Mouse (Mus musculus) hindbrain, embryonic 12.5 days (tissue): ENCODE data around the gene Tbc1d21. TPM values are rescaled to one million over a fixed set of nuclear protein-coding genes. Genes with fewer than 3 reads are reported as not detected.

Source experiments
- ATAC-seq: fragments of 200-750 bp; cut with Nextera tagmentation; 2 replicates; pipeline ENCODE4 v1.8.0; 2017; ENCODE audit warnings: moderate TSS enrichment; ENCODE audit not compliant: low FRiP score
- H3K27ac ChIP-seq: fragments of 300-500 bp; sonication (generic); 2 replicates; pipeline ENCODE4 v1.5.1; 2016; ENCODE audit warnings: mild to moderate bottlenecking
- H3K27me3 ChIP-seq: fragments of 300-500 bp; sonication (generic); 2 replicates; pipeline ENCODE4 v1.6.1; 2016; ENCODE audit warnings: mild to moderate bottlenecking
- H3K36me3 ChIP-seq: fragments of 300-500 bp; sonication (generic); 2 replicates; pipeline ENCODE4 v1.6.1; 2016; ENCODE audit warnings: mild to moderate bottlenecking
- H3K4me1 ChIP-seq: fragments of 300-500 bp; sonication (generic); 2 replicates; pipeline ENCODE4 v1.6.1; 2016
- H3K4me2 ChIP-seq: fragments of 300-500 bp; sonication (generic); replicated peaks from 2 replicates; pipeline ENCODE4 v1.6.1; 2016; ENCODE audit warnings: mild to moderate bottlenecking
- H3K4me3 ChIP-seq: fragments of 300-500 bp; sonication (generic); 2 replicates; pipeline ENCODE4 v1.5.1; 2016; ENCODE audit warnings: mild to moderate bottlenecking
- H3K9ac ChIP-seq: fragments of 300-500 bp; sonication (generic); 2 replicates; pipeline ENCODE4 v1.6.1; 2016; ENCODE audit warnings: mild to moderate bottlenecking, moderate library complexity
- H3K9me3 ChIP-seq: fragments of 300-500 bp; sonication (generic); replicated peaks from 2 replicates; pipeline ENCODE4 v1.6.1; 2016; ENCODE audit warnings: mild to moderate bottlenecking
- WGBS: fragments of 180-500 bp; shearing (Covaris S2); methylation state at CpG from one replicate; pipeline ENCODE4 v1.1.7; 2016; 5-methylcytosine and 5-hydroxymethylcytosine counted together
- polyA plus RNA-seq: library from polyadenylated mRNA; unstranded; fragments of >200 nt; fragmentation: Nextera tagmentation; extraction: Ambion mirVana; gene quantifications from 2 replicates; pipeline ENCODE4 v1.2.1, GENCODE M21; 2016

Tbc1d21 gene
- polyA plus RNA-seq, 1 experiment from 2014 or later = not detected

GRCm38 (mm10) chr9:58371914-58372313, 1.7 kb upstream of the Tbc1d21 start:
- no peak overlapping the region for H3K4me2 ChIP-seq

GRCm38 (mm10) chr9:58369644-58370043, 611 bp downstream of the Tbc1d21 start:
- no peak overlapping the region for H3K4me3 ChIP-seq
- 0 out of 2 replicates have a peak, but pooled peaks cover 8% of the 10 kb centered on the region for H3K4me1 ChIP-seq
- no peak overlapping the region for H3K4me2 ChIP-seq
- WGBS = 49% methylated on average over 6 of the region's 6 CpGs
- no peak overlapping the region for H3K9ac ChIP-seq
- ATAC-seq = no peak
- no peak overlapping the region for H3K27ac ChIP-seq
- H3K9me3 ChIP-seq = no peaks in the 10 kb centered on the region
- H3K36me3 ChIP-seq = no peaks in the 10 kb centered on the region
- 0 out of 2 replicates have a peak, but pooled peaks cover 3% of the 10 kb centered on the region for H3K27me3 ChIP-seq

More at GRCm38 (mm10) chr9:58371914-58372313, 1.7 kb upstream of the Tbc1d21 start:
- ATAC-seq = no peak
- Histone ChIP-seq H3K27ac (no peak overlapping the region), H3K4me3 (no peak overlapping the region), H3K4me1 (0 out of 2 replicates have a peak, but pooled peaks cover 16% of the 10 kb centered on the region), H3K9ac (no peak overlapping the region), H3K9me3 (no peaks in the 10 kb centered on the region), H3K27me3 (0 out of 2 replicates have a peak, but pooled peaks cover 3% of the 10 kb centered on the region), H3K36me3 (no peaks in the 10 kb centered on the region)
- 67% methylated on average over 8 of the region's 8 CpGs for WGBS

GRCm38 (mm10) chr9:58364325-58364724, 5.9 kb downstream of the Tbc1d21 start:
- Histone ChIP-seq H3K4me2 (no peak overlapping the region), H3K36me3 (no peaks in the 10 kb centered on the region), H3K9me3 (no peaks in the 10 kb centered on the region), H3K27me3 (0 out of 2 replicates have a peak, but pooled peaks cover 2% of the 10 kb centered on the region), H3K9ac (no peak overlapping the region), H3K4me3 (no peak overlapping the region), H3K27ac (no peak overlapping the region), H3K4me1 (0 out of 2 replicates have a peak, but pooled peaks cover 2% of the 10 kb centered on the region)
- WGBS = 80% methylated on average over 8 of the region's 8 CpGs
- ATAC-seq = no peak

GRCm38 (mm10) chr9:58361956-58362355, 8.3 kb downstream of the Tbc1d21 start:
- no peak for ATAC-seq
- H3K9me3 ChIP-seq = no peaks in the 10 kb centered on the region
- H3K27ac ChIP-seq = no peak overlapping the region
- H3K4me1 ChIP-seq = 0 out of 2 replicates have a peak, but pooled peaks cover 2% of the 10 kb centered on the region
- no peaks in the 10 kb centered on the region for H3K36me3 ChIP-seq
- no peak overlapping the region for H3K9ac ChIP-seq
- H3K4me3 ChIP-seq = no peak overlapping the region
- WGBS = 86% methylated on average over 7 of the region's 7 CpGs
- H3K27me3 ChIP-seq = 0 out of 2 replicates have a peak, but pooled peaks cover 2% of the 10 kb centered on the region
- no peak overlapping the region for H3K4me2 ChIP-seq

- Histone ChIP-seq H3K4me1 (peaks cover 2% of the 10 kb centered on the region; the same call in 1 of the 2 replicates), H3K27me3 (0 out of 2 replicates have a peak, but pooled peaks cover 2% of the 10 kb centered on the region), H3K27ac (no peak overlapping the region), H3K4me3 (no peak overlapping the region), H3K4me2 (no peak overlapping the region), H3K36me3 (no peaks in the 10 kb centered on the region), H3K9me3 (no peaks in the 10 kb centered on the region), H3K9ac (no peak overlapping the region)
- WGBS = 78% methylated on average over 1 of the region's 1 CpGs
- no peak for ATAC-seq
These were observed 8.9 kb downstream of the Tbc1d21 start for GRCm38 (mm10) chr9:58361373-58361772.

GRCm38 (mm10) chr9:58355262-58356050, 14.8 kb downstream of the Tbc1d21 start:
- H3K27ac ChIP-seq = no peak overlapping the region
- peaks cover 16% of the 10 kb centered on the region for H3K4me1 ChIP-seq
- no peak overlapping the region for H3K9ac ChIP-seq
- peaks cover 4% of the 10 kb centered on the region; the same call in 1 of the 2 replicates for H3K27me3 ChIP-seq
- no peaks in the 10 kb centered on the region for H3K9me3 ChIP-seq
- H3K4me2 ChIP-seq = no peak overlapping the region; the same call in 1 of the 2 replicates
- ATAC-seq = peak; percentile 77
- no peak overlapping the region for H3K4me3 ChIP-seq
- H3K36me3 ChIP-seq = no peaks in the 10 kb centered on the region
- WGBS = 25% methylated on average over 6 of the region's 6 CpGs

- Histone ChIP-seq H3K9me3 (no peaks in the 10 kb centered on the region), H3K9ac (no peak overlapping the region), H3K27ac (no peak overlapping the region), H3K4me1 (peaks cover 16% of the 10 kb centered on the region), H3K4me3 (no peak overlapping the region), H3K27me3 (peaks cover 4% of the 10 kb centered on the region; the same call in 1 of the 2 replicates), H3K36me3 (no peaks in the 10 kb centered on the region), H3K4me2 (no peak overlapping the region)
- ATAC-seq = no peak
- 84% methylated on average over 6 of the region's 6 CpGs for WGBS
These were observed 15.6 kb downstream of the Tbc1d21 start for GRCm38 (mm10) chr9:58354701-58355100.

GRCm38 (mm10) chr9:58353224-58353623, 17.0 kb downstream of the Tbc1d21 start:
- Histone ChIP-seq H3K36me3 (no peaks in the 10 kb centered on the region), H3K27me3 (peaks cover 4% of the 10 kb centered on the region; the same call in 1 of the 2 replicates), H3K4me1 (peaks cover 16% of the 10 kb centered on the region), H3K4me3 (no peak overlapping the region), H3K4me2 (no peak overlapping the region), H3K9ac (no peak overlapping the region), H3K9me3 (no peaks in the 10 kb centered on the region), H3K27ac (no peak overlapping the region)
- WGBS = 92% methylated on average over 6 of the region's 6 CpGs
- no peak for ATAC-seq

GRCm38 (mm10) chr9:58347795-58348194, 22.5 kb downstream of the Tbc1d21 start:
- H3K4me2 ChIP-seq = no peak overlapping the region
- no peak overlapping the region for H3K9ac ChIP-seq
- no peaks in the 10 kb centered on the region for H3K27me3 ChIP-seq
- WGBS = 91% methylated on average over 6 of the region's 6 CpGs
- no peaks in the 10 kb centered on the region for H3K9me3 ChIP-seq
- H3K36me3 ChIP-seq = no peaks in the 10 kb centered on the region
- no peak overlapping the region for H3K4me3 ChIP-seq
- H3K27ac ChIP-seq = no peak overlapping the region
- ATAC-seq = no peak
- H3K4me1 ChIP-seq = peaks cover 6% of the 10 kb centered on the region

GRCm38 (mm10) chr9:58346498-58346897, 23.8 kb downstream of the Tbc1d21 start:
- H3K36me3 ChIP-seq = no peaks in the 10 kb centered on the region
- no peak overlapping the region for H3K4me2 ChIP-seq
- no peak for ATAC-seq
- no peaks in the 10 kb centered on the region for H3K9me3 ChIP-seq
- H3K4me3 ChIP-seq = no peak overlapping the region
- 20% methylated on average over 10 of the region's 10 CpGs for WGBS
- H3K9ac ChIP-seq = no peak overlapping the region
- H3K27me3 ChIP-seq = no peaks in the 10 kb centered on the region
- H3K27ac ChIP-seq = no peak overlapping the region
- H3K4me1 ChIP-seq = peaks cover 6% of the 10 kb centered on the region

- no peak overlapping the region for H3K4me2 ChIP-seq
- H3K27ac ChIP-seq = no peak overlapping the region
- no peaks in the 10 kb centered on the region for H3K27me3 ChIP-seq
- no peak overlapping the region for H3K9ac ChIP-seq
- H3K9me3 ChIP-seq = no peaks in the 10 kb centered on the region
- H3K4me1 ChIP-seq = peaks cover 6% of the 10 kb centered on the region
- WGBS = 58% methylated on average over 7 of the region's 7 CpGs
- no peak overlapping the region for H3K4me3 ChIP-seq
- H3K36me3 ChIP-seq = no peaks in the 10 kb centered on the region
- no peak for ATAC-seq
These were observed 24.3 kb downstream of the Tbc1d21 start for GRCm38 (mm10) chr9:58345963-58346362.

GRCm38 (mm10) chr9:58341795-58342194, 28.5 kb downstream of the Tbc1d21 start:
- Histone ChIP-seq H3K27me3 (no peaks in the 10 kb centered on the region), H3K9ac (no peak overlapping the region), H3K4me3 (no peak overlapping the region), H3K4me1 (peaks cover 8% of the 10 kb centered on the region), H3K27ac (no peak overlapping the region), H3K9me3 (no peaks in the 10 kb centered on the region), H3K4me2 (no peak overlapping the region), H3K36me3 (no peaks in the 10 kb centered on the region)
- WGBS = 94% methylated on average over 1 of the region's 1 CpGs
- no peak for ATAC-seq
